Mouse (Mus musculus) ZHBTc4 (cell line): Measurements from ENCODE around the gene Rev1.
"Not testable (repeated sequence)": the region's sequence is repeated elsewhere in the genome, so short reads cannot be mapped to it uniquely, and the experiment has no call there.

Experiments
- DNase-seq: peaks from one replicate; pipeline ENCODE4 v3.0.0-alpha.2; 2011; ENCODE audit warnings: low read depth, low spot score

Rev1 gene

GRCm38 (mm10) chr1:38067276-38067675, 62.3 kb downstream of the Rev1 start:
- no peak for DNase-seq

DNA sequence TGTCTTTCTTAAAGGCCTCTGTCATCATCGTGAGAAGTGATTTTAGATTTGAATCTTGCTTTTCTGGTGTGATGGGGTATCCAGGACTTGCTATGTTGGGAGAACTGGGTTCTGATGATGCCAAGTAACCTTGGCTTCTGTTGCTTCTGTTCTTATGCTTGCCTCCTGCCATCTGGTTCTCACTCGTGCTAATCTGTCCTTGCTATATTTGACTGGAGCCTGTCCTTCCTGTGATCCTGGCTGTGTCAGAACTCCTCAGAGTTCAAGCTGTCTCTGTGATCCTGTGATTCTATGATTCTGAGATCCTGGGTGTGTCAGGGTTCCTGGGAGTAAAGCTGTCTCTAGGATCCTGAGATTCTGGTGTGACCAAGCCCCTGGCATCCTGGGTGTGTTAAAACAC, 67.4 kb downstream of the Rev1 start:
- not testable (repeated sequence) for DNase-seq

- DNase-seq = peak; percentile 92
Measured at GRCm38 (mm10) chr1:38058417-38058816, 71.2 kb downstream of the Rev1 start.

DNA sequence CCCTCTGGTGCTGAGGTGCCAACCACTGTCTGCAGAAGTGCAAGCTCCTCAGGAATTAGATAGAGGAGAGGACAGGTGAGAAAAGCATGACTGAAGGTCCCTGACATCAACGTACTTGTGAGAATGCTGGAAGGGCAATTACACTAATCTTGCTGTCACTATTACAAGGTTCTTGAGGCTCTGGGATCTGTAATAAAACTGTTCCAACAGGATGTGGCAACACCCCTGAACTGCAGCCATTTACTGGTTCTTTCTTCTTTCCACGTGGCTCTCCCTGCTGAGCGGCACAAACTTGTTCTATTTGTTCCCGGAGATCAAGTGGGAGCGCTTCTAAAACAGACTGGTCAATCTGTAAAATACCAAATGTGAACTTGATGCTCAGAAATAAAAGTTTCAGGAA, 74.4 kb downstream of the Rev1 start:
- DNase-seq = no peak

GRCm38 (mm10) chr1:38049562-38049961, 80.0 kb downstream of the Rev1 start:
- DNase-seq = no peak

DNA sequence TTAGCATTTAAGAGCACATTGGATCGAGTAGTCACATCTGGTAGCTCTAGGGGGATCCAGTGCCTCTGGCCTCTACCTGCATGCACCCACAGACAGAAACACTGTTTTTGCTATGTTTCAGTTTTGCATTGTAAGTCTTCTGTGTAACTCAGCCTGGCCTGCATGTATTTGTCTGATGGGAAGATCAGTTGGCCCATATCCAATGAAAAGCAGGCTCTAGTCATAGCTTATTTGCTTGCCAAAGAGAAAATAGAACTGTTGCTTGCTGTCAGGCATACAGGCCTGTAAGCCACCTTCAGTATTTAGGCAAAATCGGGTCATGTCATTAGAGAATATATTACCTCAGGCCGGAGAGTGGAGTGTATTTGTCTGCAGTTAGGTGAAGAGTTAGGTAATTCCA, 81.5 kb downstream of the Rev1 start:
- no peak for DNase-seq

GRCm38 (mm10) chr1:38038898-38039297, 90.7 kb downstream of the Rev1 start:
- no peak for DNase-seq

- no peak for DNase-seq
Measured at GRCm38 (mm10) chr1:38037375-38037774, 92.2 kb downstream of the Rev1 start.

DNA sequence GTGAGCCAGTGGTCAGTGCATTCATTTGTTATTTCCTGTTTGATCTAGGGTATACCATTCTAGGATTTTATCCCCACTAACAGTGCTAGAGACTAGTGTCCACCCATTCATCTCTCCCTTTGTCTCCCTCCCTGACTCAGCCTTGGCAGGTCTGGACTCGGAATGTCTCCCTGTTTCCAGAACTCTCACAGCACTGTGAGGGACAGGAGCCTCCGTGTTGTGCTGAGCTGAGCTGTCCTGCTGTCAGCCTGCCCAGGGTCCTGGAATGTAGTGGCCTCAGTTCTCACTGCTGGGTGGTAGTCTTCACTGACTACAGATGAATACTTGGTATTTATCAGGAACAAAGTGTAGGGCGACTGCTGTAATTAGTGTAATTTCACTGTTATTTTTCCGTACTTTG, 94.1 kb downstream of the Rev1 start:
- DNase-seq = no peak

DNA sequence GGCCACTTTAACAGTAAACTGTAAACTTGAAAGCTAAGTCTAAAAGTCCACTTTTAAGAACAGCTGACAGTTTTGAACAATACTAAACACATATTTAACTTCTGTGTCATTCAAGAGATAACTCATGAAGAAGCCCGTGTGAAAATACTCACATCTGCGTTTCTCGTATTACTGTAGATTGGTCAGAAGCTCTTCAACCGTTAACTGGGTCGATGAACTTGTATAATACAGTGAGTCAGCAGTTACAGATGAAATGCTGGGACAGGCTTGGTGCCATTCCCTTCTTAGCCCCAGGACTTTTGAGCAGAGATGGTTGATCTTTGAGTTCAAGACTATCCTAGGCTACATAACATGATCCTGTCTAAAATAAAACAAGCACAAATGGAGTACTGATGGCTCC, 98.2 kb downstream of the Rev1 start:
- no peak for DNase-seq

GRCm38 (mm10) chr1:38027301-38027700, 102.3 kb downstream of the Rev1 start:
- no peak for DNase-seq

DNA sequence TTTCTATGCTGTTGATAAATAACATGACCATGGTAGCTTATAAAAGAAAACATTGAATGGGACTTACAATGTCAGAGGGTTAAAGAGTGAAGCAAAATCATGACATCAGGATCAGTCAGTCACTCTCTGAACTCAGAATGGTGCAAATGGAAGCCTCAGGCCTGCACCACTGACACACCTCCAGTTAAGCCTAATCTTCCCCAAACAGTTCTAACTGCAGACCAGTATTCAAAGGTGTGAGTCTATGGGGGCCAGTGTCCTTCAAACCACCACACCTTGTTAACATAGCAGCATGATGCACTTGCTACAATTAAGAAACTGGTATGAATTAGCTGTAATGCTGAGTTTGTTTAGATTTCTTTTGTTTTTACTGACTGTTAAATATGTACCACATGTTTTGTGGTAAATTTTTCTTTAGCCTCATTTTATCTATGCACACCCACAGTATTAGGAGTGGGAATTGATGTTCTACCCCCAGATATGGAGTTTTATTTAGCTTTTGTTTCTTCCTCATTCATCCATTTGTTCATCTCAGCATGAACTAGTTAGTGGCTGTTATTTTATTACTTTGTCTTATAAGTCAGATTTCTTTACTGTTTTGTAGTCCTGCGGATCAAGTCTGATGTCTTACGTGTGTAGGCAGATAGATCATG, 114.9 kb downstream of the Rev1 start:
- no peak for DNase-seq

DNA sequence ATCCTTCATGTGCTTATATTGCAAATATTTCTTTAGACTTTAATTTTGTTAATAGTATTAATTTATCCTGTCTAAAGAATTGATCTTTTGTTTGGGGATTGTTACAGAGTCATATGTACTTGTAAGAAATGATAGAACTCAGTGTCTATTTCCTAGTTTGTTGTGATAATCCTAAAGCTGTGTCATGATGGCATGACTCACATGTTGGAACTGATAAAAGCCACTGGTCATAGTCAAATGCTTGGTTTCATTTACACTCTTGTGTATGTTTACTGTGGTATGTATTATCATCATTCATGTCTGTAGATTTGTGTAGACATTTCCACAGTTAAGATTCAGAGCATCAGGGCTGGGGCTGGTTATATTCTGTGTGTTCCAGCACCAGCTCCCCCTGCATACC, 117.1 kb downstream of the Rev1 start:
- no peak for DNase-seq

- no peak for DNase-seq
Measured at GRCm38 (mm10) chr1:38012104-38012503, 117.5 kb downstream of the Rev1 start.

DNA sequence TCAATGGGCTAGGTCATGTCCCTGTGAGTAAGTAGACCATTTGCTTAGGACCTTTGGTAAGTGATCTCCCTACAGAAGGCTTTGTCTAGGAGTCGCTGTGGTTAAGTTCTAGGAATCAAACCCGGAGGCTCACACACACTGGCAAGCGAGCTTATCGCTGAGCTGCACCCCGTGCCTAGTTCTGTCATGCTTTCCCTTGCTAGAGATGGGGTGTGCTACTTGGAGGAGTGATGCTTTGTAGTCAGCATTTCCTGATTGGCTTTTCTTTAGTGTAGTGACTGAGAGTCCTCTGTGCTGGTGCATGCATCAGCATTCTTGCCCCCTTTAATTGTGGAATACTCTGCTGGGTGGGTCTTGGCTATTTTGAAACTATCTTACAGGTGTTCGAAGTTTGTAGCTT, 118.0 kb downstream of the Rev1 start:
- DNase-seq = peak; percentile 21

DNA sequence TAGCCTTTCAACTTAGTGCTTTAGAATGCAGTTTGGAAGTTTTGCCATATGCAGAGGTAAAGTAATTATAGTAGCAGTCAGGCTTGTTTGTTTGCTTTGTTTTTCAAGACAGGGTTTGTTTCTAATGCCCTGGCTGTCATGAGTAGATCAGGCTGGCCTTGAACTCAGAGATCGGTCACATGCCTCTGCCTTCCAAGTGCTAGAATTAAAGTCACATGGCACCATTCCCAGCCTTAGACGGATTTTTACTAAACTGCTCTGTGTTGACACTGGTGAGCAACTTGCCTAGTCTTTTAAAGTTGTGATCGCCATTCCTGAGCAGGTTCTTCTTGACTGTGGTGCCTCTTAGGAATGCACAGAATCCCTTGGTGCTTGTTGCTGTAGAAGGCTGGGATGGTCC, 122.9 kb downstream of the Rev1 start:
- no peak for DNase-seq

GRCm38 (mm10) chr1:38003046-38003445, 126.6 kb downstream of the Rev1 start:
- DNase-seq = no peak
